In the genomic region with DNA sequence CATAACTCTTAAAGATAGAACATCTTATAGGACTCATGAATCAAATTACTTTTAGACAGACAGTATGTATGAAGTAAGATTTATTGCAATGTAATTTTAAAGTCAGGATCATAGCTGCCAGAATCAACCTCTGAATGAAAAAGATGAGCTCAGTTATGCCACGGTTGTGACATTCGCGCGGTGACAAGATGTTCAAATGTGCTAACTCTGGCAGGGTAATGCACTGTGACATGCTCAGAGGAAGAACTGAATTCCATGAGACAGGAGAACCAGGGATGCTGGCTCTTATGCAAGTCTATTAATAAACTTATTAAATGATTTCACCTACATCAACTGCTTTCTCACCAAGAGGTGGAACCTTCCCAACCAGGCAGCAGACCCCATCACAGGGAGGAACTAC, we compare ENCODE assay signal across 23 mouse cellular contexts. TPM values are rescaled to one million over a fixed set of nuclear protein-coding genes. Genes with fewer than 3 reads are reported as not detected.
"Had no signal": no experiment of that assay in that cellular context is flagged by ENCODE, and none has a peak within 500 bp of the region (broad histone marks: within the 10 kb centered on the region; RNA-seq: fewer than 3 reads in every experiment).

No protein-coding gene starts in this region.

- H3K4me3 ChIP-seq: midbrain, embryonic 10.5 days; midbrain, embryonic 12.5 days; myocyte; neural tube, embryonic 13.5 days; neural tube, embryonic 15.5 days; stomach, embryonic 15.5 days had no signal

- H3K27ac ChIP-seq: midbrain, embryonic 10.5 days; midbrain, embryonic 12.5 days; neural tube, embryonic 13.5 days; neural tube, embryonic 15.5 days; stomach, embryonic 15.5 days; stomach, postnatal 0 days had no signal

- H3K27me3 ChIP-seq: midbrain, embryonic 12.5 days; neural tube, embryonic 13.5 days; neural tube, embryonic 15.5 days; stomach, embryonic 15.5 days had no signal

- H3K9ac ChIP-seq: lung, embryonic 14.5 days; midbrain, embryonic 12.5 days; neural tube, embryonic 13.5 days; neural tube, embryonic 15.5 days; stomach, embryonic 15.5 days had no signal

- H3K4me1 ChIP-seq: midbrain, embryonic 12.5 days; neural tube, embryonic 13.5 days; neural tube, embryonic 15.5 days; stomach, embryonic 15.5 days had no signal

- DNase-seq: lung, adult 18-20 months; lung, embryonic 14.5 days; lung, postnatal 10 days; lung, postnatal 4 days; midbrain, embryonic 14.5 days; right cerebral cortex, postnatal 14 days; thymus, adult 2 months; thymus, postnatal 25 days; thymus, postnatal 4 days had no signal

- H3K9me3 ChIP-seq: midbrain, embryonic 10.5 days; midbrain, embryonic 12.5 days; neural tube, embryonic 13.5 days; neural tube, embryonic 15.5 days; stomach, embryonic 15.5 days had no signal

- ATAC-seq: midbrain, embryonic 16.5 days had no signal

- H3K36me3 ChIP-seq: midbrain, embryonic 10.5 days; midbrain, embryonic 12.5 days; neural tube, embryonic 13.5 days; neural tube, embryonic 15.5 days; stomach, embryonic 15.5 days had no signal

- H3K4me2 ChIP-seq: lung, embryonic 14.5 days; midbrain, embryonic 12.5 days; neural tube, embryonic 13.5 days; neural tube, embryonic 15.5 days; stomach, embryonic 15.5 days had no signal

RNA-seq across cellular contexts. Expression of gene 9330182O14Rik, which starts 28.5 kb away (rescaled TPM):
- total RNA-seq: megakaryocyte, adult 5-6 weeks; megakaryocyte-erythroid progenitor cell, adult 5-6 weeks had no signal
- polyA plus RNA-seq: lung, embryonic 14.5 days; lung, embryonic 16.5 days; midbrain, embryonic 10.5 days; midbrain, embryonic 12.5 days; midbrain, embryonic 14.5 days; midbrain, embryonic 16.5 days; myocyte; neural tube, embryonic 11.5 days; neural tube, embryonic 13.5 days; neural tube, embryonic 15.5 days; spleen, adult 2 months; stomach, embryonic 15.5 days; thymus, adult 2 months; urinary bladder, adult 2 months had no signal
